Comparison of ENCODE assay signal across 14 mouse cellular contexts in genomic region chrX:93557171-93557570, GRCm38 (mm10).
A peak's percentile ranks its signal among the peaks of the same experiment; 100 is the strongest.
DNase-seq lines count a peak whose midpoint lies in the region; ATAC-seq and TF ChIP-seq lines count a peak whose summit lies in the region.
"Had no signal": no experiment of that assay in that cellular context is flagged by ENCODE, and none has a peak within 500 bp of the region (broad histone marks: within the 10 kb centered on the region; RNA-seq: fewer than 3 reads in every experiment).

No protein-coding gene starts in this region.

- ATAC-seq in hindbrain, embryonic 14.5 days (ENCODE audit: low FRiP score) = no peak
- ATAC-seq in hindbrain, embryonic 12.5 days (ENCODE audit: low FRiP score) = no peak
- ATAC-seq in lung, postnatal 0 days = no peak

- H3K4me1 ChIP-seq in hindbrain, embryonic 14.5 days (replicated peaks; ENCODE audit: control insufficient read depth, insufficient read depth, low read length) = no peaks in the 10 kb centered on the region
- H3K4me1 ChIP-seq in hindbrain, embryonic 12.5 days = no peaks in the 10 kb centered on the region
- H3K4me1 ChIP-seq in lung, postnatal 0 days (ENCODE audit: insufficient read depth, low read depth, low read length) = no peaks in the 10 kb centered on the region
- H3K4me1 ChIP-seq: limb, embryonic 15.5 days; megakaryocyte, embryonic 14.5 days had no signal

- H3K4me2 ChIP-seq in hindbrain, embryonic 14.5 days (replicated peaks) = no peak overlapping the region
- H3K4me2 ChIP-seq in hindbrain, embryonic 12.5 days (replicated peaks) = no peak overlapping the region
- no peak overlapping the region for H3K4me2 ChIP-seq in lung, postnatal 0 days (replicated peaks; ENCODE audit: low read depth, low read length)
- H3K4me2 ChIP-seq: limb, embryonic 15.5 days had no signal

- H3K9ac ChIP-seq in hindbrain, embryonic 14.5 days = no peak overlapping the region
- no peak overlapping the region for H3K9ac ChIP-seq in hindbrain, embryonic 12.5 days
- no peak overlapping the region for H3K9ac ChIP-seq in lung, postnatal 0 days (replicated peaks; ENCODE audit: low read depth)
- H3K9ac ChIP-seq: limb, embryonic 15.5 days had no signal

- H3K9me3 ChIP-seq in hindbrain, embryonic 14.5 days (ENCODE audit: control insufficient read depth, low read length) = no peaks in the 10 kb centered on the region
- no peaks in the 10 kb centered on the region for H3K9me3 ChIP-seq in hindbrain, embryonic 12.5 days (replicated peaks)
- no peaks in the 10 kb centered on the region for H3K9me3 ChIP-seq in lung, postnatal 0 days (ENCODE audit: low read length)
- H3K9me3 ChIP-seq: limb, embryonic 15.5 days; megakaryocyte, embryonic 14.5 days had no signal

- H3K36me3 ChIP-seq in hindbrain, embryonic 14.5 days (replicated peaks; ENCODE audit: control insufficient read depth, insufficient read depth) = no peaks in the 10 kb centered on the region
- no peaks in the 10 kb centered on the region for H3K36me3 ChIP-seq in hindbrain, embryonic 12.5 days
- H3K36me3 ChIP-seq in lung, postnatal 0 days (ENCODE audit: insufficient read depth, low read length) = no peaks in the 10 kb centered on the region
- H3K36me3 ChIP-seq in splenic B cell, adult 2 months (ENCODE audit: control insufficient read depth, insufficient read depth, low read length, poor library complexity, severe bottlenecking) = no peaks in the 10 kb centered on the region
- H3K36me3 ChIP-seq: limb, embryonic 15.5 days had no signal

- 38% methylated on average over 1 of the region's 1 CpGs for WGBS in hindbrain, embryonic 14.5 days
- WGBS in hindbrain, embryonic 12.5 days = 40% methylated on average over 1 of the region's 1 CpGs
- 36% methylated on average over 1 of the region's 1 CpGs for WGBS in lung, postnatal 0 days

- intact Hi-C loops in left cerebral cortex, postnatal 4 days (cut with DNase I) = no loop called here

- peak; percentile 49 for TF ChIP-seq CTCF in lung, postnatal 0 days (IDR thresholded peaks at IDR 0.05)

- H3K27ac ChIP-seq in hindbrain, embryonic 14.5 days = no peak overlapping the region
- H3K27ac ChIP-seq in hindbrain, embryonic 12.5 days = no peak overlapping the region
- no peak overlapping the region for H3K27ac ChIP-seq in lung, postnatal 0 days (ENCODE audit: low read length)
- H3K27ac ChIP-seq: limb, embryonic 15.5 days had no signal

- no peak for TF ChIP-seq EP300 in lung, postnatal 0 days (IDR thresholded peaks at IDR 0.05)

- no peaks in the 10 kb centered on the region for H3K27me3 ChIP-seq in hindbrain, embryonic 14.5 days (ENCODE audit: control insufficient read depth, insufficient read depth, low read length)
- H3K27me3 ChIP-seq in hindbrain, embryonic 12.5 days = no peaks in the 10 kb centered on the region
- no peaks in the 10 kb centered on the region for H3K27me3 ChIP-seq in lung, postnatal 0 days (replicated peaks; ENCODE audit: insufficient read depth, low read length)
- no peaks in the 10 kb centered on the region for H3K27me3 ChIP-seq in splenic B cell, adult 2 months (ENCODE audit: control insufficient read depth, insufficient read depth, low read length, poor library complexity, severe bottlenecking)
- H3K27me3 ChIP-seq: limb, embryonic 15.5 days; megakaryocyte, embryonic 14.5 days had no signal

- H3K4me3 ChIP-seq in hindbrain, embryonic 14.5 days (replicated peaks; ENCODE audit: low read length) = no peak overlapping the region
- no peak overlapping the region for H3K4me3 ChIP-seq in hindbrain, embryonic 12.5 days
- H3K4me3 ChIP-seq in lung, postnatal 0 days (ENCODE audit: low read depth, low read length) = no peak overlapping the region
- H3K4me3 ChIP-seq: limb, embryonic 15.5 days; megakaryocyte, embryonic 14.5 days had no signal

- DNase-seq in hindbrain, embryonic 14.5 days (ENCODE audit: low spot score) = peak; percentile 39
- peak; percentile 36 for DNase-seq in lung, postnatal 0 days (ENCODE audit: low spot score)
- DNase-seq in lung, postnatal 10 days = no peak
- DNase-seq in NIH3T3 (ENCODE audit: low read depth) = peak; percentile 44
- DNase-seq in splenic B cell, adult 2 months (ENCODE audit: low read depth, low spot score) = peak; percentile 17
- no peak for DNase-seq in adrenal gland, postnatal 4 days (ENCODE audit: low spot score in 2 of 2)
- DNase-seq in left cerebral cortex, postnatal 4 days = no peak
- DNase-seq: adrenal gland, postnatal 25 days; cerebellum, adult 8-10 months; gastrocnemius, postnatal 10 days; kidney, postnatal 25 days had no signal

Comparison
In these comparisons a context has a peak if more than half of its experiments do, and no peak if none do; other contexts are left out.
1. DNase-seq: peak in hindbrain, embryonic 14.5 days (single experiment), lung, postnatal 0 days (single experiment), NIH3T3 (single experiment) and splenic B cell, adult 2 months (single experiment); none in lung, postnatal 10 days (single experiment), adrenal gland, postnatal 4 days (0 of 2) and left cerebral cortex, postnatal 4 days (single experiment).